11 mouse cellular contexts compared by ENCODE assay signal in the genomic region with DNA sequence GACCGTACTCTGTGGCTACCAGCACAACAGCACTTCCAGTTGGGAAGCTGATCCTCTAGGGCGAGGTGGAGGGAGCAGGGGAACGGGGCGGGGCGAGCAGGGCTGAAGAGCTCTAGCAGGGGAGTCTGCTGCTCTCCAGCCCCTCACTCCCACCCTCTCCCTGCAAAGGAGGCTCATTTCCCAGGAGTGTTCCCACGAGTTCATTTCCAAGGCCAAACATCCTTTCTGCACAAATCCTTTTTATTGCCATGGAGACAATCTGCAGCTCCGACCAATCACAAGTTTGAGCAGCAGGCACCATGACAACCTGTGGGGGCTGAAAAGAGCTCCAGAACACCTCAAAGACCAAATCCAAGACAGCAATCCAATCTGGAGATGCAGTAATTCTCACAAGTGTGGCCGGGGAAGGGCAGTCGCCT. TPM values are rescaled to one million over a fixed set of nuclear protein-coding genes. Genes with fewer than 3 reads are reported as not detected.
A peak's percentile ranks its signal among the peaks of the same experiment; 100 is the strongest.
DNase-seq lines count a peak whose midpoint lies in the region; ATAC-seq lines count a peak whose summit lies in the region.
"Had no signal": no experiment of that assay in that cellular context is flagged by ENCODE, and none has a peak within 500 bp of the region (broad histone marks: within the 10 kb centered on the region; RNA-seq: fewer than 3 reads in every experiment).

No protein-coding gene starts in this region.

- no peak overlapping the region for H3K4me2 ChIP-seq in limb, embryonic 11.5 days (ENCODE audit: low read depth, severe bottlenecking)
- no peak overlapping the region for H3K4me2 ChIP-seq in hindbrain, embryonic 12.5 days (replicated peaks)

- H3K36me3 ChIP-seq in limb, embryonic 11.5 days (ENCODE audit: control insufficient read depth, insufficient read depth, low read length) = no peaks in the 10 kb centered on the region
- H3K36me3 ChIP-seq in limb, embryonic 10.5 days = no peaks in the 10 kb centered on the region
- no peaks in the 10 kb centered on the region for H3K36me3 ChIP-seq in hindbrain, embryonic 12.5 days

- no peak overlapping the region for H3K4me3 ChIP-seq in limb, embryonic 11.5 days (ENCODE audit: low read depth, low read length)
- H3K4me3 ChIP-seq in limb, embryonic 10.5 days = no peak overlapping the region
- no peak overlapping the region for H3K4me3 ChIP-seq in hindbrain, embryonic 12.5 days

- H3K9ac ChIP-seq in limb, embryonic 11.5 days (ENCODE audit: low read length) = no peak overlapping the region
- H3K9ac ChIP-seq in hindbrain, embryonic 12.5 days = no peak overlapping the region

- no peak for DNase-seq in limb, embryonic 11.5 days (ENCODE audit: low spot score)
- no peak for DNase-seq in limb, embryonic 10.5 days (ENCODE audit: low spot score)
- DNase-seq in left cerebral cortex, postnatal 4 days = peak; percentile 23
- peak; percentile 94 for DNase-seq in telencephalon, adult 2 months (ENCODE audit: low read depth, low spot score)
- no peak for DNase-seq in spleen, postnatal 36 days (ENCODE audit: low spot score in 2 of 2)
- no peak for DNase-seq in B cell, adult 2 months
- no peak for DNase-seq in adrenal gland, adult 18-20 months (ENCODE audit: low spot score in 2 of 2)

- no peaks in the 10 kb centered on the region for H3K4me1 ChIP-seq in limb, embryonic 11.5 days (ENCODE audit: control insufficient read depth, insufficient read depth, low read length)
- H3K4me1 ChIP-seq in limb, embryonic 10.5 days = peaks cover 16% of the 10 kb centered on the region
- peaks cover 18% of the 10 kb centered on the region for H3K4me1 ChIP-seq in hindbrain, embryonic 12.5 days

- ATAC-seq in limb, embryonic 11.5 days (ENCODE audit: insufficient number of reproducible peaks, low FRiP score, low TSS enrichment, low read depth) = 0 out of 2 replicates have a peak, but pooled peaks have one; percentile 44
- ATAC-seq in hindbrain, embryonic 12.5 days (ENCODE audit: low FRiP score) = peak; percentile 71; the same call in 1 of the 2 replicates

- intact Hi-C loops in left cerebral cortex, postnatal 4 days (cut with DNase I) = no loop called here

- H3K27ac ChIP-seq in limb, embryonic 11.5 days (replicated peaks; ENCODE audit: low read depth, low read length) = no peak overlapping the region
- H3K27ac ChIP-seq in limb, embryonic 10.5 days = no peak overlapping the region
- H3K27ac ChIP-seq in hindbrain, embryonic 12.5 days = no peak overlapping the region

- WGBS in limb, embryonic 11.5 days = 41% methylated on average over 9 of the region's 9 CpGs
- 39% methylated on average over 9 of the region's 9 CpGs for WGBS in limb, embryonic 10.5 days
- WGBS in hindbrain, embryonic 12.5 days = 37% methylated on average over 9 of the region's 9 CpGs

- H3K27me3 ChIP-seq in limb, embryonic 11.5 days (ENCODE audit: control insufficient read depth, insufficient read depth, low read length) = no peaks in the 10 kb centered on the region
- peaks cover 20% of the 10 kb centered on the region for H3K27me3 ChIP-seq in limb, embryonic 10.5 days (ENCODE audit: low read depth, poor library complexity, severe bottlenecking)
- H3K27me3 ChIP-seq in hindbrain, embryonic 12.5 days = no peaks in the 10 kb centered on the region

- H3K9me3 ChIP-seq in limb, embryonic 11.5 days (ENCODE audit: control insufficient read depth, low read length) = no peaks in the 10 kb centered on the region
- no peaks in the 10 kb centered on the region for H3K9me3 ChIP-seq in limb, embryonic 10.5 days (replicated peaks)
- H3K9me3 ChIP-seq in hindbrain, embryonic 12.5 days (replicated peaks) = no peaks in the 10 kb centered on the region

RNA-seq across cellular contexts. Expression of a gene that starts 32.4 kb away (rescaled TPM):
- not detected in 2 replicates for polyA plus RNA-seq in limb, embryonic 11.5 days (2014; fragmentation: Nextera tagmentation; extraction: Ambion mirVana)
- not detected in 2 replicates for polyA plus RNA-seq in limb, embryonic 10.5 days (2016; fragmentation: Nextera tagmentation; extraction: Ambion mirVana)
- polyA plus RNA-seq in hindbrain, embryonic 12.5 days (2016; fragmentation: Nextera tagmentation; extraction: Ambion mirVana) = 0.17 TPM in 1 of 2 replicates, not detected in the other
- not detected for total RNA-seq in left cerebral cortex, postnatal 4 days (2021)
- total RNA-seq in adrenal gland, adult 18-20 months (2021) = not detected
- total RNA-seq: common myeloid progenitor, adult 5-6 weeks; ES-E14; liver, adult 2 months had no signal
- polyA plus RNA-seq: liver, adult 2 months had no signal

Comparison
In these comparisons a context has a peak if more than half of its experiments do, and no peak if none do; other contexts are left out.
1. DNase-seq: peak in left cerebral cortex, postnatal 4 days (single experiment) and telencephalon, adult 2 months (single experiment); none in limb, embryonic 11.5 days (single experiment), limb, embryonic 10.5 days (single experiment), spleen, postnatal 36 days (0 of 2), B cell, adult 2 months (0 of 2) and adrenal gland, adult 18-20 months (0 of 2).